Mouse (Mus musculus): ENCODE measurements around the gene Shank2. TPM values are rescaled to one million over a fixed set of nuclear protein-coding genes. Genes with fewer than 3 reads are reported as not detected.

Gene Shank2
- polyA plus RNA-seq (2014; fragmentation: Illumina TruSeq; extraction: RNeasy Lipid Tissue Mini Kit (QIAGEN cat#74804); ENCODE audit: low read depth, low replicate concordance) = 4.3 TPM

GRCm38 (mm10) chr7:144001628-144002027 lies at the start of gene Shank2:
TSS of gene Shank2 (plus strand) at chr7:144001928.

GRCm38 (mm10) chr7:144470545-144471059 lies 468.9 kb downstream of the Shank2 start, which contains the start of gene Cttn:
TSS of gene Cttn (minus strand) at chr7:144471009.

Other genes with a start within 250 kb of the Shank2 start
- gene Osbpl5, start 244.9 kb upstream of the Shank2 start, polyA plus RNA-seq (2014; fragmentation: Illumina TruSeq; extraction: RNeasy Lipid Tissue Mini Kit (QIAGEN cat#74804); ENCODE audit: low read depth, low replicate concordance) = 3.0 TPM
- not detected for gene Mrgprg, start 234.9 kb upstream of the Shank2 start, polyA plus RNA-seq (2014; fragmentation: Illumina TruSeq; extraction: RNeasy Lipid Tissue Mini Kit (QIAGEN cat#74804); ENCODE audit: low read depth, low replicate concordance)
- gene Mrgpre, start 217.4 kb upstream of the Shank2 start, polyA plus RNA-seq (2014; fragmentation: Illumina TruSeq; extraction: RNeasy Lipid Tissue Mini Kit (QIAGEN cat#74804); ENCODE audit: low read depth, low replicate concordance) = 0.44 TPM
- gene Nadsyn1, start 179.1 kb upstream of the Shank2 start, polyA plus RNA-seq (2014; fragmentation: Illumina TruSeq; extraction: RNeasy Lipid Tissue Mini Kit (QIAGEN cat#74804); ENCODE audit: low read depth, low replicate concordance) = 33.7 TPM
- gene Dhcr7, start 178.8 kb upstream of the Shank2 start, polyA plus RNA-seq (2014; fragmentation: Illumina TruSeq; extraction: RNeasy Lipid Tissue Mini Kit (QIAGEN cat#74804); ENCODE audit: low read depth, low replicate concordance) = 19.1 TPM
- gene Gm498, start 135.1 kb upstream of the Shank2 start, polyA plus RNA-seq (2014; fragmentation: Illumina TruSeq; extraction: RNeasy Lipid Tissue Mini Kit (QIAGEN cat#74804); ENCODE audit: low read depth, low replicate concordance) = not detected

Measured in sigmoid colon, adult 10 weeks (tissue).